Mouse (Mus musculus): ENCODE results near the gene Naa35. TPM values are rescaled to one million over a fixed set of nuclear protein-coding genes. Genes with fewer than 3 reads are reported as not detected.

Naa35 gene
- polyA plus RNA-seq, 1 experiment from 2014 or later = 136 TPM

DNA sequence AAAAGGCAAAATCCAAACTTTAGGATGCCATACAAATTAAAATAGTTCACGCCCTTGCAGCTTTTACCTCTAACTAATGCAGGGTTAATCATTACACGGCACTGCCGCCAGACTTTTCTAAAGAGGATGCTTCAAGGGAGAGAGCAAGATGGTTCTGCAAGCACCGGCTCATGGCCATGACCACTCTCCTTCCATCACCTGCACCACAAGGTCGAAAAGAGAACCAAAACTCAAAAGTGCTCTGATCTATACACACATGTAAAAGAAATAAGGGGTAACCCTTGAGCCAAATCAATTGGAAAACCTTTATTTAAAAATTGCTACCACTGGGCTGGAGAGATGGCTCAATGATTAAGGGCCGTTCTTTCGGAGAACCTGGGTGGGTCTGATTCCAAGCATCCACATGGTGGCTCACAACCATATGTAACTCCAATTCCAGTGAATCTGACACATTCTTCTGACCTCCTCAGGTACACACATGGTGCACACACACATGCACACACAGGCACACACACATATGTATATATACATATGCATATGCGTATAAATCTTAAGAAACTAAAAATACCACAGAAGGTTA is 29.4 kb upstream of the Naa35 start:
- H3K27ac ChIP-seq (replicated peaks) = no peak overlapping the region
- H3K4me3 ChIP-seq = peak overlapping the region; percentile 88; the same call in 1 of the 2 replicates
- no peak overlapping the region for H3K9ac ChIP-seq (replicated peaks)
- 84% methylated on average over 8 of the region's 8 CpGs for WGBS
- H3K4me1 ChIP-seq = peaks cover 15% of the 10 kb centered on the region; the same call in 1 of the 2 replicates
- H3K9me3 ChIP-seq = no peaks in the 10 kb centered on the region
- peaks cover 11% of the 10 kb centered on the region for H3K27me3 ChIP-seq
- H3K36me3 ChIP-seq = no peaks in the 10 kb centered on the region
- ATAC-seq (ENCODE audit: low FRiP score, low read depth) = no peak
- H3K4me2 ChIP-seq (replicated peaks) = peak overlapping the region; percentile 91

DNA sequence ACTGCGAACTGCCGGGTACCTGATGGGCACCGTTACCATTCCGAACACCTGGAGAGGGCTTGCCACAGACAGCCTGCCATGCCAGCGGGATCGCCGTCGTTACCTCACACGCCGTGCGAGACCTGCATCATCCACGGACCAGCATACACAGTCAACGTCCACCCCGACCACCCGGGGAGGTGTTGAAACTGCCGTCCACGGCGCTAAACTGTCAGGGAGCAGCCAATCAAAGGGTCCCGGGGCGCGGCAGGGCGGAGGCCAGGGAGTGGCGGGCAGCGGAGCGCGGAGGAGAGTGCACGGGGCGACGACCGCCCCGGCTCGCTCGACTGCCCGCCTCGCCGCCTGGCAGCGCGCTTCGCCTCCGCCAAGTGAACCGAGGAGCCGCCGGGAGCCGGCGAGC is 28.4 kb upstream of the Naa35 start:
- Histone ChIP-seq H3K27ac (replicated peaks) (peak overlapping the region; percentile 84), H3K9ac (replicated peaks) (peak overlapping the region; percentile 89)
- peak; percentile 82 for ATAC-seq (ENCODE audit: low FRiP score, low read depth)

DNA sequence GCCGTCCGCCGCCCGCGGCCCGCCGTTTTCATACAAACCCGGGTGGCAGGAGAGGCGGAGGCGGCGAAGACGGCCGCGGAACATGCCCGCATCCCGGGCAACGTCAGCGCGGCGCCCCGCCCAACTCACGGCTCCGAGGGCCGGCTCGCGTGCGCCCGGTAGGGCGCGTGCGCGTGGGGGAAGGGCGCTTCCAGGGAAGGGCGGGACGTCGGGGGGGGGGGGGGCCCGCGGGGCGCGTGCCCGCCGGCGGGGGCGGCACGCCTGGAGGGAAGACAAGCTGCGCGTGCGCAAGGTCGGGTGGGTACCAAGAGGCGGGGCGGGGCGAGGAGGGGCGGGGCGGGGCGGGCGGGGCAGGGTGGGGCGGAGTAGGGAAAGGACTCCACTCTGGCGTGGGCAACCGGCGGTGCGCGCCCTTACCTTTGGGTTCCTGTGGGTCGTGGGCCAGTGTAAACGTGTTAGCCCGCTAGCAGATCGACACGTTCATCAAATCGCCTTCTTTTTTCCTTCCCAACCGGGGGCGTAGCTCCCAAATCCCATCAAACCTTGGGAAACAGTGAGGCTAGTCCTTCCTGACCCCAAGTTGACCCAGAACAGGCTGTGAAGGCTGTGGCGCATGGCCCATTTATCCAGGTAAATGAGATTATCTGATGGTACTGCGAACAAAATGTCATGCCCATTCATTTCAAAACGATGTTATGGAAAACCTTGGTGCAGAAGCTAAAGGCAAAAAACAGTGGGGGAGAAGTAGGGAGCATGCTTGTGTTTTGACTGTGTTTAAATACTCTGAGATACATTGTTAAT is 27.7 kb upstream of the Naa35 start:
- no peaks in the 10 kb centered on the region for H3K36me3 ChIP-seq
- H3K4me3 ChIP-seq = peak overlapping the region; percentile 88
- peak overlapping the region; percentile 89 for H3K9ac ChIP-seq (replicated peaks)
- H3K4me2 ChIP-seq (replicated peaks) = peak overlapping the region; percentile 91
- ATAC-seq (ENCODE audit: low FRiP score, low read depth) = peak; percentile 90
- WGBS = 0% methylated on average over 38 of the region's 73 CpGs
- peaks cover 15% of the 10 kb centered on the region; the same call in 1 of the 2 replicates for H3K4me1 ChIP-seq
- no peaks in the 10 kb centered on the region for H3K9me3 ChIP-seq
- H3K27ac ChIP-seq (replicated peaks) = peak overlapping the region; percentile 84
- H3K27me3 ChIP-seq = peaks cover 11% of the 10 kb centered on the region

More for the DNA sequence above, 28.4 kb upstream of the Naa35 start:
- Histone ChIP-seq H3K4me3 (peak overlapping the region; percentile 88), H3K27me3 (peaks cover 11% of the 10 kb centered on the region), H3K36me3 (no peaks in the 10 kb centered on the region), H3K9me3 (no peaks in the 10 kb centered on the region), H3K4me2 (replicated peaks) (peak overlapping the region; percentile 91), H3K4me1 (peaks cover 15% of the 10 kb centered on the region; the same call in 1 of the 2 replicates)
- WGBS = 0% methylated on average over 32 of the region's 45 CpGs

DNA sequence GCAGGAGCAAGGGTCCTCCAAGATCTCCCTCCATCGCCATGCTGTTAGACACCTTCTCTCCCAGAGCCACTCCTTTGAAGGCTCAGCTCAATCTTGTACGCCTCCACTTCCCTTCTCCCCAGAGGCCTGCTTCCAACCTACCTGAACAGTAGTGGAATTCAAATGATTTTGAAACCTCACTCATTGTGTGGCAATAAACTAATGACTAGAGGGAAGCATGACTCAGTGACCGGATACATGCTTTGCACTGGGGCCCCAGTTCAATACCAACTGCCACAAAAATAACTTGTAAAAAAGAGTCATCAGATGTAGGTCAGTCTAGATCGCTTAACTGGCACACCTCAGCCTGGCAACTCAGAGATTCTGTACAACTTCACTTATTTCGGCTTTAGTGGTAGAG is 26.3 kb upstream of the Naa35 start:
- H3K4me2 ChIP-seq (replicated peaks) = no peak overlapping the region
- H3K4me3 ChIP-seq = no peak overlapping the region
- peaks cover 15% of the 10 kb centered on the region for H3K27me3 ChIP-seq
- H3K27ac ChIP-seq (replicated peaks) = no peak overlapping the region
- peaks cover 15% of the 10 kb centered on the region; the same call in 1 of the 2 replicates for H3K4me1 ChIP-seq
- WGBS = 94% methylated on average over 5 of the region's 5 CpGs
- H3K9me3 ChIP-seq = no peaks in the 10 kb centered on the region
- ATAC-seq (ENCODE audit: low FRiP score, low read depth) = no peak
- no peak overlapping the region for H3K9ac ChIP-seq (replicated peaks)
- H3K36me3 ChIP-seq = no peaks in the 10 kb centered on the region

DNA sequence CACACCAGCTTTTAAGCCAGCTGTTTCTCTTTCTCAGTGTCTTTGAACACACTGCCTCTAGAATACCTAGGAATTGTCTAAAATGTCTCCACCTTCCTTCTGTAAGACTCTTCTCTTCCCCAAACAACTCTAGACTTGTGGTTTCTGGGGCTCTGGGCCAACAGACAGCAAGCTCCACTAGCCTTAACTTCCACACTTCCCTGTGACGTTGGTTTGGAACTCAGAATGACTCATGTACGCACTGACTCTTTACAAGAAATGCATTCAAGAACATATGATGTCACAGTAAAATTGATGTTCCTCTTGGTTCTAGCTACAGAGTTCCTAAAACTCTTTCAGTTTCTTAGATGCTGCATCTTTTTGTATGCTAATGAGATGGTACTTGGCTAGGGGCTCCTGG is 22.6 kb upstream of the Naa35 start:
- 88% methylated on average over 2 of the region's 2 CpGs for WGBS
- Histone ChIP-seq H3K9ac (replicated peaks) (no peak overlapping the region), H3K4me3 (no peak overlapping the region), H3K36me3 (no peaks in the 10 kb centered on the region), H3K27me3 (peaks cover 10% of the 10 kb centered on the region; the same call in 1 of the 2 replicates), H3K9me3 (no peaks in the 10 kb centered on the region), H3K27ac (replicated peaks) (no peak overlapping the region), H3K4me2 (replicated peaks) (no peak overlapping the region), H3K4me1 (0 out of 2 replicates have a peak, but pooled peaks cover 2% of the 10 kb centered on the region)
- no peak for ATAC-seq (ENCODE audit: low FRiP score, low read depth)

DNA sequence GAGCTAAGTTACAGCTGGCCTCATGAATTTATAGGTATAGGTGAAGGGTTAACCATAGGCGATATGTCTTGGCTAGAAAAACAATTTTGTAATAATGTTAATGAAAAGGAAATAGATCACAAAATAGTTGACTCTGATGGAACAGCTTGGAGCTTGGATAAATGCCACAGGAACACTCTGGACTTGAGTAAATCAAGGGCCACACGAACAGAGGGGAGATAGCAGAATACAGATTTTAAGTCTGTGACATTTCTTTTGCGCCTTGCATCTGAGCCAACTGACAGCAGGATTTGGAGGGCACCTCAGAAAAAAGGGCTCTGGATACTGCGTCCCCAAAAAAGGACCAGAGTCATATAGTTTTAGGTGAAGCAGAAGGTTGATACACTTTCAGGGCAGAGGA is 20.6 kb upstream of the Naa35 start:
- no peaks in the 10 kb centered on the region for H3K4me1 ChIP-seq
- no peaks in the 10 kb centered on the region for H3K36me3 ChIP-seq
- no peak overlapping the region for H3K9ac ChIP-seq (replicated peaks)
- 93% methylated on average over 4 of the region's 4 CpGs for WGBS
- no peak overlapping the region for H3K4me3 ChIP-seq
- no peak for ATAC-seq (ENCODE audit: low FRiP score, low read depth)
- H3K27me3 ChIP-seq = 0 out of 2 replicates have a peak, but pooled peaks cover 4% of the 10 kb centered on the region
- H3K4me2 ChIP-seq (replicated peaks) = no peak overlapping the region
- no peaks in the 10 kb centered on the region for H3K9me3 ChIP-seq
- no peak overlapping the region for H3K27ac ChIP-seq (replicated peaks)

DNA sequence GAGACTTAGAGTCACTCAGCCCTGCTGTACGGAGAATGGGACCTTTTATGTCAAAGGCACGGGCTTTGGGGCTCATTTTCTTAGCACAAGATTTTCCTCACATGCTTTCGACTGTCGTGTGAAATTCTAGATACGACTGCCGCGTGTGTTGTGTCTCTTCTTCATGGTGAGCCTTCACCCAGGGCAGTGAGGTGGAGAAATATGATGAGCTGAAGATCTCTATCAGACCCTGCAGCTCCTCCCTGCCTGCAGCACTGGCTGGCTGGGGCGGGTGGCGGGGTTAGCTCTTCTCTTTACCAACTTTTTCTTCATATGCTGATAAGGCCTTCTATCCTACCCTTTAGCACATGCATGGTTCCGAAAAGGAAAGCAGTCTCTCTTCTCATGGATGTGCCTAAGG is 20.1 kb upstream of the Naa35 start:
- Histone ChIP-seq H3K4me2 (replicated peaks) (no peak overlapping the region), H3K4me1 (no peaks in the 10 kb centered on the region), H3K27ac (replicated peaks) (no peak overlapping the region), H3K9me3 (no peaks in the 10 kb centered on the region), H3K36me3 (no peaks in the 10 kb centered on the region), H3K27me3 (0 out of 2 replicates have a peak, but pooled peaks cover 4% of the 10 kb centered on the region), H3K9ac (replicated peaks) (no peak overlapping the region), H3K4me3 (no peak overlapping the region)
- no peak for ATAC-seq (ENCODE audit: low FRiP score, low read depth)
- 80% methylated on average over 10 of the region's 10 CpGs for WGBS

DNA sequence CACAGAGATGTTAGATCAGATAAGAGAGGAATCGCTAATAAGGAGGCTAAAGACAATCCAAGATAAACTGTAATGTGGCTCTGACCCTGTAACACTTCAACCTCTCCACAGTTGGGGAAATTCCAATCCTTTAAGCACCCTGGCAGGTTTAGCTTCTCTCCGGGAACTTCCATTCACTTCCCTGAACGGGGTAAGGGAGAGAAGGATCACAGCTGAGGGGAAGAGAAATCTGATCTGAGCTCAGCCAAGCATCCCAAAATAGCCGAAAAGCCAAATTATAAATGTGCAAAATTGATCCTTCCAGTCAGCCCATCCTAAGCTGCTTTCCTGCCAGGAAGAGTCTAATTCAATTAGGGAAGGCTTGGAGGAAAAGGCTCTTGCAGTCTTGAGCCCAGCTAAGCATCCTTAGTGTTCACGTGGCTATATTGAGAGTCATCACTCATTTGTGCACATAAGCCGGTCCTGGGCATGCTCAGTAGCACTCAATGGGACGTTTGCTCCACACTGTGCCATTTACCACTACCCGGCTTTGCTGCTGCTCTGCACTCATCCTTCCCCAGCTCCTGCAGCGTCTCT is 19.0 kb upstream of the Naa35 start:
- 66% methylated on average over 9 of the region's 9 CpGs for WGBS
- ATAC-seq (ENCODE audit: low FRiP score, low read depth) = no peak
- H3K9ac ChIP-seq (replicated peaks) = no peak overlapping the region
- H3K4me1 ChIP-seq = no peaks in the 10 kb centered on the region
- no peak overlapping the region for H3K4me2 ChIP-seq (replicated peaks)
- no peaks in the 10 kb centered on the region for H3K36me3 ChIP-seq
- H3K9me3 ChIP-seq = no peaks in the 10 kb centered on the region
- no peak overlapping the region for H3K4me3 ChIP-seq
- H3K27me3 ChIP-seq = 0 out of 2 replicates have a peak, but pooled peaks cover 4% of the 10 kb centered on the region
- no peak overlapping the region for H3K27ac ChIP-seq (replicated peaks)

DNA sequence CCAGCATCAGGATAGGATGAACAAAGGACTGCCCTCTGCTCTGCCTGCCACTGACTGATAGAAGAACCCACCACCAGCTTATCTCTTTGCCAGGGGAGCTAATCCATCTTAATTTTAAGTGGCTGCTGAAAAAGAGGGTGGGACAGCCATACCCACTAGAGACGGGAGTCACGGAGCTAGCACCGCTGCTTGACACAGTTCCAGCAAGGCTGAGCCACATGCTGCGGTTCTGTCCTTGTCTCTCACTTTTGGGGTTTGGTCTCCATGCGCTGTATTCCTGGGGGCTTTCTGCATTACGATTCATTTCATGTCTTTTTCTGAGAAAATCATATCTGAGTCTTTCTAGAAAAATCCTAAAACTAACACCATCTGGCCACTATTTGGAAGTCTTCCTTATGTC is 14.0 kb upstream of the Naa35 start:
- H3K9ac ChIP-seq (replicated peaks) = no peak overlapping the region
- ATAC-seq (ENCODE audit: low FRiP score, low read depth) = no peak
- no peaks in the 10 kb centered on the region for H3K4me1 ChIP-seq
- no peak overlapping the region for H3K27ac ChIP-seq (replicated peaks)
- no peaks in the 10 kb centered on the region for H3K36me3 ChIP-seq
- no peak overlapping the region for H3K4me2 ChIP-seq (replicated peaks)
- no peaks in the 10 kb centered on the region for H3K9me3 ChIP-seq
- WGBS = 90% methylated on average over 6 of the region's 6 CpGs
- no peaks in the 10 kb centered on the region for H3K27me3 ChIP-seq
- H3K4me3 ChIP-seq = no peak overlapping the region

DNA sequence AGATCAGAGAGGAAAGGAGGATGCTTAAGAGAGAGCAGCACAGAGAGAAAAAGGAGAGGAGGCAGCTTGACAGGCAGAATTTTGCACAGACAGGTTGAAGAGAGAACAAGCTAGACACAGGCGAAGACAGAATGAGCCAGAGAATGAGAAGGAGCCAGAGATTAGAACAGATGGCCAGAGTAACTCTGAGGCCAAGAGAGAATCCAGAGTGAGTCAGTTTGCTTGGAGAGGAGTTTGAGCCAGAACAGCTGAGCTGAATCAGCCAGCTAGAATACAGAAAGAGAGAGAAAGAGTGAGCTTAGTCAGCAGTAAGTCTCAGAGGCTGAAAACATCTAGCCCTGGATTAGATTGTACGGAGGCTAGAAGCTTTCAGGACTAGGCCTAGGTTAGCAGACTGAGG is 12.5 kb upstream of the Naa35 start:
- Histone ChIP-seq H3K9me3 (no peaks in the 10 kb centered on the region), H3K36me3 (no peaks in the 10 kb centered on the region), H3K4me3 (no peak overlapping the region), H3K4me1 (no peaks in the 10 kb centered on the region), H3K4me2 (replicated peaks) (no peak overlapping the region), H3K27ac (replicated peaks) (no peak overlapping the region), H3K27me3 (no peaks in the 10 kb centered on the region), H3K9ac (replicated peaks) (no peak overlapping the region)
- no peak for ATAC-seq (ENCODE audit: low FRiP score, low read depth)
- 84% methylated on average over 2 of the region's 2 CpGs for WGBS

DNA sequence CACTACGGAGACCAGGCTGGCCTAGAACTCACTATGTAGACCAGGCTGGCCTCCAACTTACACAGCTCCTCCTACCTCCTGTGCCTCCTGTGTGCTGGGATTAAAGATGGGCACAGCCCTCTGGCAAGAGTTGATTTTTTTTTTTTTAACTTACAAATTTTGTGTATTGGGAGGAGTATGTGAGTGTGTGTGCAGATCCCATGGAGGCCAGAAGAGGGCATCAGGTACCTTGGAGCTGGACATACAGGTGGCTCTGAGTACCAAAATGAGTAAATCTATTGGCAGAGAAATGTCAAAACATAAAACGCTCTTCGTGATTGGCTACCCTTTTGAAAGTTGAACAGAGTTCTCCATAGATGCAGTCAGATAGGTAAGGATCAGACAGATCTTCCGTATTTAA is 4.1 kb upstream of the Naa35 start:
- H3K27me3 ChIP-seq = no peaks in the 10 kb centered on the region
- WGBS = 97% methylated on average over 4 of the region's 4 CpGs
- ATAC-seq (ENCODE audit: low FRiP score, low read depth) = no peak

DNA sequence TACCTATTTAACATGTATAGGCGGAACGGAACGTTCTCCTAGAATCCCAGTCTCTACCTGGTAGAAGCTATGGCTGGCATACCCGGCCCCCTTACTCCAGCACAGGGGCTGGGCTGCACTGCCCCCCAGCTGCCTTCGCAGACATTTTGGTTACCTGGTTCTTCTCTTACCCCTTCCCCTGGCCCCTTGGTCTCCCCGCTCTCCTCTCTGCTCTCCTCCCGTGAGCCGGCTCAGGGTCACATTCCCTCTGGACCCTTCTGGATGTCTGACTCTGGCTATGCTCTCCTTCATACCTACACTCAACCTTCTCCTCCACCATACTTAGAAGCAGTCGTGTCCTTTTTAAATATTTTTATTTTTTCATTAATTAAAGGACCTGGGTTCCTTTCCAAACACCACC is 578 bp upstream of the Naa35 start:
- Histone ChIP-seq H3K4me3 (peak overlapping the region; percentile 85), H3K4me1 (peaks cover 28% of the 10 kb centered on the region), H3K27me3 (no peaks in the 10 kb centered on the region), H3K27ac (replicated peaks) (peak overlapping the region; percentile 47), H3K9me3 (no peaks in the 10 kb centered on the region), H3K36me3 (peaks cover 20% of the 10 kb centered on the region), H3K9ac (replicated peaks) (peak overlapping the region; percentile 65), H3K4me2 (replicated peaks) (peak overlapping the region; percentile 80)
- ATAC-seq (ENCODE audit: low FRiP score, low read depth) = peak; percentile 75
- 5% methylated on average over 9 of the region's 9 CpGs for WGBS

More for the DNA sequence above, 4.1 kb upstream of the Naa35 start:
- Histone ChIP-seq H3K4me2 (replicated peaks) (no peak overlapping the region), H3K4me1 (peaks cover 5% of the 10 kb centered on the region), H3K36me3 (no peaks in the 10 kb centered on the region), H3K9me3 (no peaks in the 10 kb centered on the region), H3K27ac (replicated peaks) (no peak overlapping the region), H3K4me3 (no peak overlapping the region), H3K9ac (replicated peaks) (no peak overlapping the region)
